Mouse (Mus musculus) kidney, postnatal 14 days (tissue): ENCODE data around the gene Lrmda.
A peak's percentile ranks its signal among the peaks of the same experiment; 100 is the strongest.

ENCODE experiments used
- DNase-seq: peaks from one replicate; pipeline ENCODE4 v3.0.0; 2022; ENCODE audit warnings: mixed read lengths

Gene Lrmda

DNA sequence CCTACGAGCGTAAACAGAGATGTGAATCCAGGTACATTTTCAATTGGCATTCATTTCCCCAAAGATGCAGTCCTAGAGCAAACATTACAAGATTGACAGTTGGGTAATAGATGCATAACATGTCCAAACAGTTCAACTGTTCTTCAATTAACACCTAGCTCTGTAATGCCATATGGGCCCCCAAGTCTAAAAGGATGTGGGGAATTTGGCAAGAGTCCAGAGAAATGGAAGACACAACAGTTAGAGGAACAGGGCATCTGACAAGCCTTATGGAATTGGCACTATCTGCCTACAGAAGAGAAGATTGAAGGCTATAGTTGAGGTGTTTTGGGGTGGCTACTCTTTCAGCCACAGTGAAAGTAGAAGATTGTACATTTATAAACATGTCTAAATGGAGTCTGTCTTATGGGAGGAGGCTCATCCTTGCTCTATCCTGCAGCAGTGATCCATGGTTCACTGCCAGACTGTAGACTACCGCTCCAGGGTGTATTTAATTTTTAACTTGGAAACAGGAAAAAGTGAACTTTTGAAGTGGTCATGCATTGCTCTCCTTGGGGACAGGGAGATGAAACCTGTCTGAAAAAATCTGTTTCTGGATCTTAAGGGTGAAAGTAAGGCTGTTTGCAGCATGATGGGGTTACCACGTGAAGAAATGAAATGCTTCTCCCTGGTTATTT is 245.9 kb downstream of the Lrmda start:
- no peak for DNase-seq

DNA sequence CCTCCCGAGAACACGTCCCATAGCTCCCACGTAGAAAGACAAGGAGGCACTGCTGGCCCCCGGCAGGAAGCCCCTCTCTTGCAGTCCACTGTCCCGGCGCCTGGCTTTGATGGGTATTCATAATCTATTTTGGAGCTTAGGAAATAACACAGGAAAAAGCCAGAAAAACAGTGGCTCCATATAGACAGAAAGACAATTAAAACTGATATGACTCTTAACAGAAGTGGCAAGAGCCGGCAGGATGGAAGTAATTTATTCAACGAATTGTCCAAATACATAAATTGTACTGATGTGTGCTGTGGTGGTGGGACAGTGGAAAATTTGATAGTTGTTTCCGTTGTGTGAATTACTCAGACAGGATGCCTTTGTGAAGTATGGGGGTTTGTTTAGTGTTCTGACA is 250.3 kb downstream of the Lrmda start:
- peak; percentile 61 for DNase-seq

DNA sequence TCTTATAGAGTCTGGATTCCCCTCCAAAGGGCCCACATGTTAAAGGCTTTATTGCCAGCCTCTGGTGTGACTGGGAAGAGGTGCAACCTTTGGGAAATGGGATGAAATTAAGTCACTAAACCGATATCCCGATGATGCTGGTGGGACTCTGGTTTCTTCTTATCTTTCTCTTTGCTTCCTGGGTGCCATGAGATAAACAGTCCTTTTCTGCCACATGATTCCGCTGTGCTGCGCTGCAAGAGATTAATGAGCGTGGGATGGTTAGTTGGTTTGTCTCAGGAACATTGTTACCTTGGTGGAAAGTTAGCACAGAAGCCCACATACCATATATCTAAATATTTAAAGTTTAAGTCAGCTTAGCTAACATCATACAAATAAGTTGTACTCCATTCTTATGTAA is 258.5 kb downstream of the Lrmda start:
- no peak for DNase-seq

DNA sequence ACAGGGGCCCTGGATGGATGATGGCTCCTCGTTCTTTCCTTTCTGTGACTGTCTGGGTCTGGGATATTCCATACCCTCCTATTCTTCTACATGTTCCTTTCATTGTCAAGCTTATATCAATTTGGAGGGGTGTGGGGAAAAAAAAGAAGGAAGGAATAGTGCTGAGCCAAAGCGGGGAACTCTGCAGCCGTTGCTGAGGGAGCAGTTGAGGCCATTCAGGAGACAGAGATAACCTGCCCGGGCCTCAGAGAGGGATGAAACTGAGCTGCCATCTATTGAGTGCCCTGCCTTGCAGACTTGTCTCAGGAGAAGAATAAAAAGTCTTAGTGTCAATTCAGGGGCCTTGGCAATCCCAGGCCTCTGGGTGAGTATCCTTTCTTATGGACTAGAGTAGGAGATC is 260.1 kb downstream of the Lrmda start:
- no peak for DNase-seq

DNA sequence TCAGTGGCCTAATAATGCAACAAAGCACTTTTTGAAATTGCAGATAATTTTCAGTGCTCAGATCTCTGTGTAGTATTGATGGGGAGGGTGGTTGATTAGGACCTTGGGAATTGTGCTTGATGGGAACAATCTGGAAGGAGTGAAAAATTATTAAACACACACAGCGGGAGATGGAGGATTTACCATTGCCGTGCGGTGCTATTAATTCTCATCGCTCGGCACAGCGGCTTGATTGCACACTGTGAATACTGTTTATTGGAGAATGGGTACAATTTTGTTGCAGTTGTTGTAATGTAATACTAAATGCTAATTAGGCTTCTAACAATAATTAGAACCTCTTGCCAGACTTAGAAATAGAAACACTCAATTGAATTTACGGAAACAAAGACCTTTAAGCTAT is 262.1 kb downstream of the Lrmda start:
- no peak for DNase-seq

DNA sequence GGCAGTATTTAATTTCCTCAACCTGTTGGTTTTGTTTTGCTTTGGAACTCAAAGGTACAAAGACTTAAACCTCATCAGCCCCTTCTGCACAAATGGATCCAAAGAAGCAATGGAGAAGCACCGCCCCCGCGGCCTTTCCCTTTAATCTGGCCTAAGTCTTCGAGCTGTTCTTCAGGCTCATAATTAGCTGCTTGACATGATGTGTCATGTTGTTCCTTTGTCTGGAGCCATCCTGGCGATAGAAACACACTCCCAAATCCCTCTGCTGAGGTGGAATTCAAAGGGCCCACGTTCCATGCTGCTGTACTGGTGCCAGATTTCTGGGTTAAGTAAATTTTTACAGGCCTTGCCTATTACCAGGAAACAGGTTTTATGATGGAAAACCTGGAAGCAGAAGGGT is 263.3 kb downstream of the Lrmda start:
- no peak for DNase-seq

DNA sequence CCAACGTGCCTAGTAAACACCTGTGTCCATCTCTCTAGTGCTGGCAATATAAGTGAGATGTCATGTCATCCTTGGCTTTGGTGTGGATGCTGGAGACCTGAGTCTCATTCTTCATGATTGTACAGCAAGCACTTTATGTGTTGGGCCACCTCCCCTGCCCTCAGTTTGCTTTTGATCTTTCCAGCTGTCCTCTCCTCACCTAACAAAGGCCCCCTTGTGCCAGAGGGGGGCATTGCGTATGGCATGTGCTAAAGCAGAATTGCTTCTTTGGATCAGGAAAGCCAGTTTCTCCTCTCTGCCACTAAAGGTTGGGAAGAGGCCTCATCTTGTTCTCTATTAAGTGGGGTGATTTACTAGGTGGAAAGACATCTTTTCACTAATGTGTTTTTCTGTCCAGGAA is 264.2 kb downstream of the Lrmda start:
- no peak for DNase-seq

DNA sequence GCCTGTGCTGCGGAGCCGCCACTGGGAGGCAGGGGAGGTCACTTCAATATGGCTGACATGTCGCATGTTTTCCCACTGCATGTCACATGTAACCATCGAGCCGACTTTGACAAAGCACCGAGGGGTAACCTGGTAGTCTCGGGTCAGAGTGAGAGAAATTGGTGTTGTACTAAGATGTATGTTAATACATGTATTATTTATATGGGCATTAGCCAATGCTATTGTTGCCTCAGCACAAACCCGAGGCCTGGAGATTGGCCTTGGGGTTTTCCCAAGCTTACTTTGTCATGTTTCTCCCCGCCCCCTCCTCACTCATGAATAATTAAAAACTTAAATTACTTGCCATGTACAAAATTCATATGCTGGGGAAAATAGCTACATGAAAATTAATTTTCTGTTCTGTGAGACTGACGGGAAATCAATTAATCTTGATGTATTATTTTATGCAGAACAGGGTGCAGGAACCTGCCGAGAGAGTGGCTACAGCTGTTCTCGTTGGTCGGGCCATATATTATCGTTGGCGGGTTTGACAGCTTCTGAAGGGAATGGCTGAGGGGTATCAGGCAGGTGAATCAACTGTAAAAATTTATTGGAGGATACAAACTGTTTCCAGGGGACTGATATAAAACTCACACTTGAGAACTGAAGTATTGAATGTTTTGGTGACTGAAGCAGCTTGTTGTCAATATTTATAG is 265.5 kb downstream of the Lrmda start:
- DNase-seq = no peak

DNA sequence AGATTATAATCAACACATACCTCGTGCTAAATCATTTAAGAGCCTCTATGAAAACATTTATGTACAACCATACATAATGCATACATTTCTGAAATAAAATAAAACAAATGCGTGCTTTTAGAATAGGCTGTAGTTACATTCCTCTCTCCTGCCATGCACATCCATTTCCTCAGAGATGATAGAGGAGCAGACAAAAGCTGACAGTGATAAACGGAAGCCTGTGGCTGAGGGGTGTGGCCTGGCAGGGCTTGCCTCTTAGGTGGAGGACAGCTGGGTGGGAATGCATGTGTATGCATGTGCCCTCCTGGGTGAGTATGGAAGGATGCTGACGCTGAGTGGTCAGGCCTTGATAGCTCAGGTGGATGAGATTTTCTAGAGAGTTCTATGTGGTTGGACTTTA is 266.3 kb downstream of the Lrmda start:
- no peak for DNase-seq

DNA sequence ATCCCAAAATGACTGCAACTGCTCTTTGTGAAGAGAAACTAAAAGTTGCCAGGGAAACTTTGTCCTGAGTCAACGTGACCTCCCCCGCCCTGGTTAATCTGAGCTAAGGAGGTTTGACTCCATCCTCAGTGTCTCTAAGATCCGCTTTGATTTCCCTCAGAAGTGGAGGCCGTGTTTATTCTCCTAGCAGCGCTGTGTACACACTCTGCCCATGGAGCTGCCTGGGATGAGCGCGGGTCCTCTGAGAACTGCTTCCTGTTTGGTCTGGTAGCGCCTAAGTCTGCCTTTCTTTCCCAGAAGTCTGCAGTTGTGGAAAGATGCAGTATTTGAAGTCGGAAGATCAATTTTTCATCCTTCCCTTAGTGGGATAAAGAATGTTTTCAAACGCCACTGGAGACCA is 268.7 kb downstream of the Lrmda start:
- no peak for DNase-seq

DNA sequence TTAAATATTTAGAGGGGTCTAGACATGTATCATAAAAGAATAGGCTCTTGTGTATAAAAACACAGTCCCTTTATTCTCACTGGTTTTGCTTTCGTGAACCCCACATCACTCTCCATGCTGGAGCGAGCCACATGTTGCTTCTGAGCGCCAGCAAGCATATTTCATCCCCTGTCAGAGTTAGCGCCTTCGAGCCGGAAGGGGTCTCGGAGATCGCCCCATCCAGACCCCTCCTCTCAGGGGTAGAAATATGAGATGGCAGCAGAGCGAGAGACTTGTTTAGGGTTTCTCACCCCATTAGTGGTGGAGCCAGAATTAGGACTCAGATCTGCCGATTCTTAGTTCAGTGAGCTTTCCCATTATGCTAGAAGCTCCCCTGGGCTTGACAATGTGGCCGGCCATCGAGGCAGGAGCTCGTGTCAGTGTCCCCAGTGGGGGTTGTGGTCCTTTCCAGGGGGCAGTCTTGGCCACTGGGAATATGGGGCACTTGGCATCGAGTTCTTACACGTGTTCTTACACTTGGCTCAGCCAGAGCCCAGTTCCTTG is 269.9 kb downstream of the Lrmda start:
- no peak for DNase-seq

DNA sequence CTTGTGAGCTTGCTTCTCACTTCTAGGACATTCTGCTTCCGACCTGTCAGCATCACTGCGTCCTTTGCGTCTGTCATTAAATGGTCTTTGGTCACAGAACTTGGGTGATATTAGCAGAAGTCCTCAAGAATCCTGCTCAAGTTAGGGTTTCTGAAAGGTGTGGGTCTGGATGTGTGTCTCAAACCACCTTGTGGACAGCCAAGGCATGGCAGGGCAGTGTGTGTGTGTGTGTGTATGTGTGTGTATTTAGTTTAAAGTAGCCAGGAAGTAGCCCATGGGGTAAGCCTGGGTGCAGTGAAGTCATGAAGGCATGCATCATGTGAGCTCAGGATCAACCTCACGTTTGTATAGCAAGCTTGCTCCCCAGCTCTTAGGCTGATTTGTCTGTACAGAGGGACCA is 274.9 kb downstream of the Lrmda start:
- DNase-seq = no peak

DNA sequence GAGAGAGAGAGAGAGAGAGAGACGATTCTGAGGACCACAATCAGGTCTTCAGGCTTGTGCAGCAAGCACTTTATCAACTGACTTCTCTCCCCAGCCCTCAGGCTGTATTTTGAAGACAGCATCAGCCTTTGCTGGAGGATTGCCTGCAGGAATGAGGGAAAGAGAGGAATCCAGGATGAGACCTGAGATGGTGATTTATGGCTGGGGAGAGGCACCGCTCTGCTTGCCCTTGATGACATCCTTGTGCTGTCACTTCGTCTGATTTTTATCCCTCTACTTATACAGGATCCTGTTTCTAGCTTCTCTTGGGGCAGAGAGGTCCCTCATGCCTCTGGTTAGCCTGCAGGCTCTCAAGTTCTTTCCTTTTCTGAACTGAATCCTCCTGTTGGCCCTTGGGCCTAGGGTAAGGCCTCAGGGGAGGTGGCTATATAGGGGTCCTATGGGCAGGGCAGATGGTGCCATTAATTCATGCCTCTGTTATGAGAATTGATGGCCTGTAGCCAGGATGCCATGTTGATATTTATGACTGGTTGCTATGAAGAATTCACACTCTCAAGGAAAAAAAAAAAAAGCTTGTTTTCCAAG is 277.2 kb downstream of the Lrmda start:
- no peak for DNase-seq

DNA sequence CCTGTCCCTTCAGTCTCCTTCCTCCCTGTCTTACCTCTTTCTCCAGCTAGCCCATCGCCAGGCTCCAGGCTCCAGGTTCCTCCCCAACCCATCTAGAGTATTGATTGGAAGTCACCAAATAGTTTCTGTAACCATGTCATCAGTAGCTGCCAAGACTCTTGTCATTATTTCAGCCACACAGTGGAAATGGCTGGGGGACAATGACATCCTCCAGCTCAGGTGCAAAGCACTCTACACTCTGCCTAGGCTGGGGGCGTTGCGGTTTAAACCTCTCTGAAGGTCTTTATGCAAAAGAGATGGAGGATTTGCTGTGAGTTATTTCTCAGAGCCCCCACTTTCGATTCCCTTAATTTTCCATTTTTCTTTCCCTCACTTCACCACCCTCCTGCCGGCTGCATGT is 287.2 kb downstream of the Lrmda start:
- DNase-seq = no peak

DNA sequence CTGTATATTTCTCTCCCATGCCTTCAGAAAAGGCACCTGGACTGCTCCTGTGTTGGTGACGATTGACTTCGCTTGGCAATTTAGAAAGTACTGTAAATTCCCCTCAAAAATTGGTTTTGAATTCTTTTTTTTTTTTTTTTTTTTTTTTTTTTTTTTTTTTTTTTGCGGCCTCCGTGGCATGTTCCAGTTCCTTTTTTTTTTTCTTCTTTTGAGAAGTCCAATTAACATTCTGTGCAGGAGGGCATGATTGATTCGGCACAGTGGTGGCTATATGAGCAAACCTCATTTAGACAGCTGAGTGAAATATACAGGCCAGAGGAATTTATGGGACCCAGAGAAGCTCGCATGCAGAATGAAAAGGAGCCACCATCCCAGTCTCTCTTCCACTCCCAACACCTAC is 288.5 kb downstream of the Lrmda start:
- no peak for DNase-seq

DNA sequence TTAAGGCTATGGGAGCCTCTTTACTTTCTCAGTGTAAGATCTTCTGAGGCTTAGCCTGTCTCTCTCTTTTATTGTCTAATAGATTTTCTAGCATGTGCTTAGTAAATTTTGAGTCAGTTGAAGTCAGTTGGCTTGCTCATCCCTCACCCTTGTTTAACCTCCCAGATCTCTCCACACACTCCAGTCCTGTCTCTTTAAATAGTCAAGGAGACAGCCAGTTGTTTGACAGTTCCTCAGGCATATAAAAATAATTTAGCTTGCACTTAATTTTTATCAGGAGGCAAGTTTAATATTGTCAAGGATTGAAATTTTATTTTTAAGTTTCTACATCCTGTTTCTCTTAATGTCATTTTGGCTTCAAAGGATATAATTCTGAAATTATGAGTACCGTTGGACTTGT is 303.5 kb downstream of the Lrmda start:
- no peak for DNase-seq

DNA sequence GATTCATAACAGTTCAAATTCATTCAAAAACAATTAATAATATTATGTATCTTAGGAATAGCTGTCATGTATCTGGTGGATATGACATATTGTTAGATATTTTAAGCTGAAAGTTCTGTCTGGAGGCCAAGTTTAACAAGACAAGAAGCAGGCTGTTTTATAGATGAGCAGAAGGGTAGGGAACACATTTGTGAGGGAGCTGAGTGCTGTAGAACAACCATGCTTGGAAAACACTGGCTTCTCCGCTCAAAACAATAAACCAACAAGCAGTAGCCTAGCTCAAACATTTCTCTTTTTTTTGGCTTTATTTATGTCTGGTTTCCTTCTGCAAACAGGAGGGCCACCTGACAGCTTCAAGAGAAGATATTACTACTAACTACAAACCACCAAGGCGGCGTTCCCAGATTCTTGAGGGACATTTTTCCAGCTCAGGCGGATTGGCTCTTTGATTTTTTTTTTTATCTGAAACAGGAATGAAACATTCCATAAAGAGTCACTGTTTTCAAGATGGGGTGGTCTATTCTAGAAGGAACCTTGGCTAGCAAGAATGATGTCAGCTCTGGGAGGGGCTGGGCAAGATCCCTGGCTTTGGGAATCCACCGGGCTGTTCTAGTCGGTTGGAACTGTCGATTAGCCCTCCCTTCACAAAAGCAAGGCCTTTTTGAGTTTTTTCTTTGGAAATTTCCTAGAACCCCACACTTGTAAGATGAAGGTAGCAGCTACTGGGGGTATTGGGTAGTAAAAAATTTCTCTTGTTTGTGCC is 304.2 kb downstream of the Lrmda start:
- DNase-seq = peak; percentile 22

DNA sequence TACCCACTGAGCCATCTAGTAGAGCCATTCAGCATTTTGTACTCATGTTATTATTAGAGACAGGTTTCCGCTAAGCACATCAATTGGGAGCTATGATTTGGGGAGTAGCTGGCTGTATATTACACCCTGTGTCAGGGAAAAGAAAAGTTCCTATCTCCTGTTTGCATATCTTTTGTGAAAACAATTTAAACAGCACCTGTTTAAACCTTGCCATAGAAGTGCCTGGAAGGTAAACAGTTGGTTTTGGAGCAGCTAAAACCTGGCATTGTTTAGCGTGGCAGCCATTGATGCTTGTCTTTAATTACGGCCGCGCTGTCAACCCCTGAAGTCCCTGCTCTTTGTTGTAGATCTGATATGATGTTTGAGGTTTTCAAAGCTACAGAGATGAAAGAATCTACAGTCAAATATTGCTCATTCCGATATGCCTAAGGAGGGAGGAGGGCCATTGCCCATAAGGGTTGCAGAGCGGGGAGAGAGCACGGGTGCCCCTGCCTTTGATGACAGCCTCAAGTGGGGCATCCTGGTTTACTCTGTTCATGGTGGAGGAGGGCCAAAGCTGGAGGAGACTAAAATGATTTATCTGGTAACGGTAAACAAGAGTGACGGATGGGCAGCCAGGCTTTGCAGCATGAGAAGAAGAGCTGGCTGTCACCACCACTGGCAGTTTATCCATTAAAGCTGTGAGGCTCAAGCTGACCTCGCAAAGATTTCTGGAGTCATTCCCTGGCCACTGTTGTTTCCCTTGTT is 306.9 kb downstream of the Lrmda start:
- DNase-seq = no peak

DNA sequence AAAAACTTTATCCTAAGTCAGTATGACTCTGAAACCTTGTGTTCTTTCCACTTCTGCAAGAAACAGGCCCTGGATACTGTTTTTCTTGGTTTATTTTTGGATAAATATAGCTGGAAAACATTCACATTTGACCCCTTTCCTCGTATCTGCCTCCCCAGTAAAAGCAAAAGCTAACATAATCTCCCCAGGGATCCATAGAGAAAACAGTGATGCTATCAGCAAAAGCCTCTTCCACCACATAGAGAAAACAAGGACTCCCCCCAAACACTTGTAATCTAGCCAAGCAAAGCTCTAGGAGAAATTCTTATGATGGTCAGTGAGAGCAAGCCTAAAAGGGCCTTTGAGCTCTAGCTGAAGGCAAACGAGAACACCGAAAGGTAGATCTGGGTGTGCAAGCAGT is 309.7 kb downstream of the Lrmda start:
- DNase-seq = peak; percentile 40

DNA sequence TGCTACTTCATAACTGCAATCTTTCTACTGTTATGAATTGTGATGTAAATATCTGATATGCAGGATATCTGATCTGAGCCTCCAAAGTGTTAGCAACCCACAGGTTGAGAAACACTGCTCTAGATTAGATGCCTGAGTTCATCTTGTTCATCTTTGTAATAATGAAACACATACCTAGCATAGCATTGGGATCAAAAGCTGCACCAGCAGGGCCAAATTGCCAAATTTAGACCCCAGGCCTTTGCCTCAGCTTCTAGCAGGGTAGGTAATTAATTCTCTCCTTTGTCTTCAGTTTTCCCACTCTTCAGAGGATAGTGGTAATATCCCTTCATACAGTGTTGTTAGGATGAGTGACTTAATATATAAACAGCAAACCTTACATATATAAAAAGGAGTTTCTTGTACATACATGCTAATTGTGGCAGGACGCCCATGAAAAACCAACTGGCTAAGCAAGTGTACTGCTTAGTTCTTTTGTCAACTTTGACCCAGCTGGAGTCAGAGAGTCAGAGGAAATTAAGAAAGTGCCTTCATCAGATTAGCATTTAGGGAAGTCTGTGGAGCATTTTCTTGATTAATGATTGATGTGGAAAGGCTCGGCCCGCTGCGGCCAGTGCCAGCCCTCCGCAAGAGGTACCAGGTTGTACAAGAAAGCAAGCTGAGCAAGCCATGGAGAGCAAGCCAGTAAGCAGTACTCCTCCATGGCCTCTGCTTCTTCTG is 315.7 kb downstream of the Lrmda start:
- peak; percentile 27 for DNase-seq

DNA sequence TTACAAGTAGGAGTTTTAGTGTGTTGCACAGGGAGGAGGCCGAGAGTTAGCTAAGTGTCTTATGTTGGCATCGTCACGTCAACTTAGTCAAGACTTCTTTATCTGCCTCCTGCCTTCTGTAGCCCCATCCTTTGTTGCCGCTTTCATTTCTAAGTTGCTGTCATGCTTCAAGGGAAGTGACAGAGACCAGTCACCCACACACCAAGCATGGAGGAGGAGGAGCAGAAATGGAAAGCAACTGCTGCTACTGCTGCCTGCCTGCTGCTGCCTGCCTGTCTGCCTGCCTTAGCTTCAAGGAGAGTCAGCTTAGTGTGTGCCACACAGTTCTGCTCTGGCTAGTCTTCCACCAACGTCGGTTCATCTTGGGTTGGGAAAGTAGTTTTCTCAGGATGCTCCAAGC is 319.7 kb downstream of the Lrmda start:
- DNase-seq = no peak

DNA sequence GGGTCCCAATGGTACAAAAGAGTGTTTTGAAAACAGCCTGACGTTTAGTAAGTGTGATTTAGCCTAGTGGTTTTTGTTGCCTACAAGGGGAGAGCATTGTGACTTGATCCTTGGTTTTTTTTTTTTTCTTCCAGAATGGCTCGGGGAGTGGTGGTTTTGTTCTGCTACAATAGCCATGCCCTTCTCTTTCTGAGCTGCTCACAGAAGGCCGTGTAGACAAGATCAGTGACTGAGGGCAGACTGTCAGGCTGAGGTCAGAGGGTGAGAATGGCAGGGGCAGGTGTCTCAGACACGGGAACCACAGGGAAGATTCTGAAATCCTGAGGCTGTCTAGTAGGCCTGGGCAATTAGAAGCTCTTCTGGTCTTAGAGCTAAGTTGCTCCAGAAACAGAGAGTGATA is 323.8 kb downstream of the Lrmda start:
- DNase-seq = no peak
